20 mouse cellular contexts compared by ENCODE assay signal in the genomic region with DNA sequence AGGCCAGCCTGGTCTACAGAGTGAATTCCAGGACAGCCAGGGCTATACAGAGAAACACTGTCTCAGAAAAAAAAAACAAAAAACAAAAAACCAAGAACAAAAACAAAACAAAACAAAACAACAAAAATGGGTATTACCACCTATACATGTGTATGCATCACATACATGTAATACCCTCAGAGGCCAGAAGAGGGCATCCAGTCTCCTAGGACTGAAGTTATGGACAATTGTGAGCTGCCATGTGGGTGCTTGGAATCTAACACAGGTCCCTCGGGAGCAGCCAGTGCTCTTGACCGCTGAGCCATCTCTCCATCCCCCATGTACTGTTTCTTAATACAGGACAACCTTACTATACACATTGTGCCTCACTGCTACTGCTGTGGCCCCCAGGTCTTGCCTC. TPM values are rescaled to one million over a fixed set of nuclear protein-coding genes. Genes with fewer than 3 reads are reported as not detected.
DNase-seq lines count a peak whose midpoint lies in the region; ATAC-seq and TF ChIP-seq lines count a peak whose summit lies in the region.
"Had no signal": no experiment of that assay in that cellular context is flagged by ENCODE, and none has a peak within 500 bp of the region (broad histone marks: within the 10 kb centered on the region; RNA-seq: fewer than 3 reads in every experiment).

No protein-coding gene starts in this region.

- ATAC-seq in midbrain, embryonic 11.5 days (ENCODE audit: low FRiP score) = no peak
- no peak for ATAC-seq in midbrain, embryonic 15.5 days (replicated peaks)
- ATAC-seq in inflammation-experienced regulatory T-cells, adult 6 months = no peak
- ATAC-seq: activated CD4-positive, CD25-positive, alpha-beta regulatory T cell, adult 4 months; hindbrain, embryonic 16.5 days; liver, embryonic 12.5 days; midbrain, embryonic 16.5 days had no signal

- no peaks in the 10 kb centered on the region for H3K27me3 ChIP-seq in heart, adult 2 months (ENCODE audit: control insufficient read depth, insufficient read depth, low read length)
- H3K27me3 ChIP-seq in midbrain, embryonic 11.5 days (ENCODE audit: control insufficient read depth, insufficient read depth, low read length) = no peaks in the 10 kb centered on the region
- H3K27me3 ChIP-seq in midbrain, embryonic 15.5 days (replicated peaks) = no peaks in the 10 kb centered on the region
- H3K27me3 ChIP-seq: heart, embryonic 12.5 days; liver, embryonic 12.5 days had no signal

- H3K4me3 ChIP-seq in heart, adult 2 months = no peak overlapping the region
- H3K4me3 ChIP-seq in midbrain, embryonic 11.5 days (ENCODE audit: low read depth, low read length) = no peak overlapping the region
- H3K4me3 ChIP-seq in midbrain, embryonic 15.5 days = no peak overlapping the region
- H3K4me3 ChIP-seq: heart, embryonic 12.5 days; liver, embryonic 12.5 days had no signal

- H3K36me3 ChIP-seq in heart, adult 2 months (ENCODE audit: control insufficient read depth, insufficient read depth, low read length) = no peaks in the 10 kb centered on the region
- H3K36me3 ChIP-seq in midbrain, embryonic 11.5 days (ENCODE audit: control insufficient read depth, insufficient read depth, low read length) = no peaks in the 10 kb centered on the region
- H3K36me3 ChIP-seq in midbrain, embryonic 15.5 days (replicated peaks) = no peaks in the 10 kb centered on the region
- H3K36me3 ChIP-seq: heart, embryonic 12.5 days; liver, embryonic 12.5 days had no signal

- H3K4me2 ChIP-seq in midbrain, embryonic 11.5 days = no peak overlapping the region
- no peak overlapping the region for H3K4me2 ChIP-seq in midbrain, embryonic 15.5 days
- H3K4me2 ChIP-seq: heart, embryonic 12.5 days; liver, embryonic 12.5 days had no signal

- peaks cover 4% of the 10 kb centered on the region; the same call in 1 of the 2 replicates for H3K9me3 ChIP-seq in midbrain, embryonic 11.5 days (ENCODE audit: control insufficient read depth, low read length)
- no peaks in the 10 kb centered on the region for H3K9me3 ChIP-seq in midbrain, embryonic 15.5 days

- no peak overlapping the region for H3K9ac ChIP-seq in heart, adult 2 months (ENCODE audit: low read depth, low read length)
- H3K9ac ChIP-seq in midbrain, embryonic 11.5 days (ENCODE audit: low read length) = no peak overlapping the region
- H3K9ac ChIP-seq in midbrain, embryonic 15.5 days = no peak overlapping the region
- H3K9ac ChIP-seq: heart, embryonic 12.5 days; liver, embryonic 12.5 days had no signal

- TF ChIP-seq POLR2A in heart, adult 2 months (IDR thresholded peaks at IDR 0.05; ENCODE audit: insufficient read depth, low read depth, low read length) = no peak

- intact Hi-C loops in heart, adult 2 months (cut with DNase I) = no loop called here

- TF ChIP-seq CTCF in heart, adult 2 months (IDR thresholded peaks at IDR 0.05) = peak; percentile 48

- no peaks in the 10 kb centered on the region for H3K79me2 ChIP-seq in heart, adult 2 months (replicated peaks; ENCODE audit: control insufficient read depth, insufficient read depth, low read length)

- 100% methylated on average over 2 of the region's 2 CpGs for WGBS in heart, adult 2 months
- 98% methylated on average over 2 of the region's 2 CpGs for WGBS in midbrain, embryonic 11.5 days
- 96% methylated on average over 2 of the region's 2 CpGs for WGBS in midbrain, embryonic 15.5 days

- peak overlapping the region; percentile 70 for H3K27ac ChIP-seq in heart, adult 2 months
- no peak overlapping the region for H3K27ac ChIP-seq in midbrain, embryonic 11.5 days (ENCODE audit: low read depth, low read length)
- H3K27ac ChIP-seq in midbrain, embryonic 15.5 days = no peak overlapping the region
- H3K27ac ChIP-seq: liver, embryonic 12.5 days had no signal

- H3K4me1 ChIP-seq in heart, adult 2 months (ENCODE audit: control insufficient read depth, insufficient read depth, low read length) = peaks cover 15% of the 10 kb centered on the region
- no peaks in the 10 kb centered on the region for H3K4me1 ChIP-seq in midbrain, embryonic 11.5 days (ENCODE audit: control insufficient read depth, insufficient read depth, low read length)
- H3K4me1 ChIP-seq in midbrain, embryonic 15.5 days = no peaks in the 10 kb centered on the region

- no peak for DNase-seq in heart, adult 2 months
- no peak for DNase-seq in heart, adult 18-20 months
- DNase-seq in midbrain, embryonic 11.5 days (ENCODE audit: low spot score, missing footprints) = peak; percentile 37
- peak; percentile 20 for DNase-seq in T-cell, adult 2 months (ENCODE audit: low spot score)
- DNase-seq in right cerebral cortex, adult 2 months (ENCODE audit: low spot score in 2 of 2) = no peak
- DNase-seq: adrenal gland, postnatal 14 days; cerebellum, adult 9-10 months; gastrocnemius, postnatal 25 days; kidney, adult 9 months; layer of hippocampus, postnatal 36 days; left cerebral cortex, postnatal 4 days; right cerebral cortex, postnatal 14 days; thymus, postnatal 4 days had no signal

- no peak for TF ChIP-seq EP300 in heart, adult 2 months (IDR thresholded peaks at IDR 0.05; ENCODE audit: insufficient read depth, low read depth, low read length)

RNA-seq across cellular contexts. Expression of a gene that starts 29.6 kb away (rescaled TPM):
- total RNA-seq in heart, adult 2 months (2021) = 1 to 10 TPM; 7.0 to 7.1 TPM
- 9.2 and 10.6 TPM in 2 replicates for polyA plus RNA-seq in heart, adult 2 months (2012; rRNA removed)
- 1 to 10 TPM; 4.9 to 5.9 TPM for total RNA-seq in heart, adult 18-20 months (2021)
- 6.3 and 6.8 TPM in 2 replicates for polyA plus RNA-seq in midbrain, embryonic 11.5 days (2014; fragmentation: Nextera tagmentation; extraction: Ambion mirVana)
- 7.3 TPM in 2 replicates for polyA plus RNA-seq in midbrain, embryonic 15.5 days (2015; fragmentation: Nextera tagmentation; extraction: Ambion mirVana)
- 10 to 100 TPM; 40.7 to 52.4 (median 50.7) TPM for polyA plus RNA-seq in inflammation-experienced regulatory T-cells, adult 6 months (2017; shearing (Covaris generic))

RNA-seq across cellular contexts. Expression of a gene that starts 54.3 kb away (rescaled TPM):
- 10 to 100 TPM in 1 of 2 experiments, 1 to 10 TPM in 1; 8.5 to 10.1 TPM for total RNA-seq in heart, adult 2 months (2021)
- polyA plus RNA-seq in heart, adult 2 months (2012; rRNA removed) = 5.7 and 7.3 TPM in 2 replicates
- total RNA-seq in heart, adult 18-20 months (2021) = 10 to 100 TPM in 1 of 2 experiments, 1 to 10 TPM in 1; 8.4 to 11.5 TPM
- polyA plus RNA-seq in midbrain, embryonic 11.5 days (2014; fragmentation: Nextera tagmentation; extraction: Ambion mirVana) = 20.0 and 20.4 TPM in 2 replicates
- polyA plus RNA-seq in midbrain, embryonic 15.5 days (2015; fragmentation: Nextera tagmentation; extraction: Ambion mirVana) = 55.3 and 60.1 TPM in 2 replicates
- 1 to 10 TPM; 2.2 to 4.4 (median 4.3) TPM for polyA plus RNA-seq in inflammation-experienced regulatory T-cells, adult 6 months (2017; shearing (Covaris generic))

RNA-seq across cellular contexts. Expression of a gene that starts 55.3 kb away (rescaled TPM):
- total RNA-seq in heart, adult 2 months (2021) = 1 to 10 TPM; 2.8 to 3.4 TPM
- polyA plus RNA-seq in heart, adult 2 months (2012; rRNA removed) = 3.7 and 4.6 TPM in 2 replicates
- 1 to 10 TPM; 3.0 to 3.1 TPM for total RNA-seq in heart, adult 18-20 months (2021)
- 6.3 and 6.4 TPM in 2 replicates for polyA plus RNA-seq in midbrain, embryonic 11.5 days (2014; fragmentation: Nextera tagmentation; extraction: Ambion mirVana)
- polyA plus RNA-seq in midbrain, embryonic 15.5 days (2015; fragmentation: Nextera tagmentation; extraction: Ambion mirVana) = 5.7 and 5.9 TPM in 2 replicates
- polyA plus RNA-seq in inflammation-experienced regulatory T-cells, adult 6 months (2017; shearing (Covaris generic)) = 1 to 10 TPM; 4.6 to 6.0 (median 4.8) TPM

Comparison
In these comparisons a context has a peak if more than half of its experiments do, and no peak if none do; other contexts are left out.
1. DNase-seq: peak in midbrain, embryonic 11.5 days (single experiment) and T-cell, adult 2 months (single experiment); none in heart, adult 2 months (0 of 2), heart, adult 18-20 months (0 of 2) and right cerebral cortex, adult 2 months (0 of 2).